8 mouse cellular contexts compared by ENCODE assay signal in the genomic region with DNA sequence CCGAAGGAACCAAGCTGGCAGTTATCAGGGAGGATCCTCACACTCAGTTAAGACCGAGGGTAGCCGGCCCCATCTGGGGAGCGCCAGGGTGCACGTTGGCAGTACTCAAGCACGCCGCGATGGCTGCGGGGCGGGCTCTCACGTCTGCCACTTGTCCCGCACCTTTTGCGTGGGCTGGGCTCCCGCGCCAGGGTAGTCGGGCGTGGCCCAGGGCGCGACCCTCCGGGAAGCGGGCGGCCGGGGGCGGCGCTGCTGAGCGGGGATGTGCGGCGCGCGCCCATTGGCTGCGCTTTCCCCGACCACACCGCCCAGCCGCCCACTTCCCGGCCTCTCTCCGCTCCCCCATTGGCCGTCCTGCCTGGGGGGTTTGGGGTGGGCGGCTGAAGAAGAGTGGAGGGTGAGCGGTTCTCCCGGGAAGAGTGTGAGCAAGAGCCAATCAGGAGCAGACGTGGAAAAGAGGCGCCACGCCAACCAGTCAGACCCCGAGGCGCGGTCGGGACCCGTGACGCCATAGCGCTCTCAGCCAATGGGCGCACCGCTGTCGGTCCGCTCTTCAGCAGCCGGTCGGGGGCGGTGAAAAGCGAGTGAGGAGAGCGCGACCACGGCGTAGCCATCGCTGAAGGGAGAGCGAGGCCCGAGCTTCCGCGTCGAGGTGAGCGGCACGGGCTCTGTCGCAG. TPM values are rescaled to one million over a fixed set of nuclear protein-coding genes. Genes with fewer than 3 reads are reported as not detected.
DNase-seq lines count a peak whose midpoint lies in the region; ATAC-seq lines count a peak whose summit lies in the region.

A gene (plus strand): TSS at position 549 of the 677 bp plus-strand sequence.

- H3K4me2 ChIP-seq in hindbrain, embryonic 15.5 days: peak within 1 kb of the TSS; percentile 91

- no peaks in the 10 kb centered on the region for H3K36me3 ChIP-seq in hindbrain, embryonic 15.5 days

- H3K27ac ChIP-seq in hindbrain, embryonic 15.5 days (replicated peaks): peak within 1 kb of the TSS; percentile 95

- no peaks in the 10 kb centered on the region for H3K27me3 ChIP-seq in hindbrain, embryonic 15.5 days

- peak; percentile 99 for DNase-seq in R1 (ENCODE audit: low read depth, low spot score)
- peak; percentile 99 for DNase-seq in cerebellum, postnatal 25 days
- peak; percentile 99 for DNase-seq in frontal cortex, postnatal 36 days (ENCODE audit: low spot score in 2 of 2)
- peak; percentile 98 for DNase-seq in left cerebral cortex, adult 11 months (ENCODE audit: low spot score)
- DNase-seq in lung, postnatal 4 days: peak; percentile 99 to 100
- peak; percentile 96 for DNase-seq in retina, postnatal 7 days (ENCODE audit: low read depth, low spot score)
- peak; percentile 96 for DNase-seq in urinary bladder, adult 2 months (ENCODE audit: low spot score)

- no peaks in the 10 kb centered on the region for H3K9me3 ChIP-seq in hindbrain, embryonic 15.5 days

- peak within 1 kb of the TSS; percentile 96 for H3K9ac ChIP-seq in hindbrain, embryonic 15.5 days

- under 1% methylated on average over 47 of the region's 71 CpGs for WGBS in hindbrain, embryonic 15.5 days

- H3K4me1 ChIP-seq in hindbrain, embryonic 15.5 days (replicated peaks): peaks cover 26% of the 10 kb centered on the region

- peak within 1 kb of the TSS; percentile 93 for H3K4me3 ChIP-seq in hindbrain, embryonic 15.5 days

- ATAC-seq in hindbrain, embryonic 15.5 days (ENCODE audit: low FRiP score, low read depth): peak; percentile 99

RNA-seq across cellular contexts. Expression of the gene that starts here (rescaled TPM):
- 58.2 and 62.0 TPM in 2 replicates for polyA plus RNA-seq in hindbrain, embryonic 15.5 days (2015; fragmentation: Nextera tagmentation; extraction: Ambion mirVana)
- 75.0 and 94.5 TPM in 2 replicates for polyA plus RNA-seq in urinary bladder, adult 2 months (2012; rRNA removed)

Comparison
In these comparisons a context has a peak if more than half of its experiments do, and no peak if none do; other contexts are left out.
1. Peak in every context shown above with its lines: DNase-seq, ATAC-seq, H3K4me3 ChIP-seq and H3K27ac ChIP-seq.